Comparison of ENCODE assay signal across 8 mouse cellular contexts in the genomic region with DNA sequence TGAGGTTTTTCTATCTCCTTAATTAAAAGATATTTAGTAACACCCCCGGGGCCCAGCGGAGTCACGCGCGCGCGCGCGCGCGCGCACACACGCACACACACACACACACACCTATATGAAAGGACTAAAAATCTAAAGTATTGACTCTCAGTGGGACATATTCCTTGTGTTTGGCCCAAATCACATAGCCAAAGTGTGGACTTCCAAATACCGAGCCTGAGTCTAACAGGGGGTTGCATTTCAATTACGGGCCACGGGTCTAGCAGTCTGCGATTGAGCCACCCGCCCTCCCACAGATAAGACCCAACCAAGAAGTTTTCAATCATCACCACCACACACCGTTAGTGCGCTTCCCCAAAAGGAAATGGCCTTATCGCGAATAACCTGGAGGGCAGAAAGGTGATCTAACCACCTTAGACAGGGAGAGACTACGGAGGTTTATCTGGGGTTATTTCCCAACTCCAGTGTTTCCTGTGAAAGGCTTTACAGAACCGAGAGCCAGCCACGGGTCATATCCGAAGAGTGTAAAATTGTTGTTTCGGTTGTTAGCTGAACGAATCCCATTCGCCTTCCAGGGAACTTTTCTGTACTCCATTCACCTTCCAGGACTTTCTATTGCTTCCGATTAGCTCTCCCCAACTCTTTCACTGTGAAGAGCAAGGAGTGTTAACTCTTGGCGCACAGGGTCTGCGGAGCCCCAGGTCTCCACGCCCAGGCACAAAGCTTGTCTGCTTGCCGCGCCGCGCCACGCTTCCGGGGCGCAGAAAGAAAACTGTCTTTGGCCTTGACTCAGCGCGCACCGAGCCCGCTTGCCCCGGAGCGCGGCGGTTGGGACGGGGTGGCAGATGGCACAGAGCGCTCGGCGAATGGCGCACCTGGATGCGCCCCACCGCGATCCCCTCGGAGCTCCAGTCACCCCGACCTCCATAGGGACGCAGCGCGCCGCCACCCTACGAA. TPM values are rescaled to one million over a fixed set of nuclear protein-coding genes. Genes with fewer than 3 reads are reported as not detected.
DNase-seq lines count a peak whose midpoint lies in the region; ATAC-seq and TF ChIP-seq lines count a peak whose summit lies in the region.

No protein-coding gene starts in this region.

- no peak for DNase-seq in left cerebral cortex, adult 2 months (ENCODE audit: extremely low spot score in 1 of 2, low spot score in 2 of 2)
- DNase-seq in left cerebral cortex, postnatal 25 days (ENCODE audit: low spot score in 2 of 2), result no peak
- peak; percentile 51 for DNase-seq in adrenal gland, postnatal 14 days
- peak; percentile 35 for DNase-seq in forebrain, embryonic 14.5 days (ENCODE audit: low spot score)
- peak; percentile 79 for DNase-seq in intestine, embryonic 14.5 days (ENCODE audit: low spot score)
- DNase-seq in lung, postnatal 25 days (ENCODE audit: low spot score), result peak; percentile 40
- peak; percentile 27 to 41 for DNase-seq in spleen, adult 2 months (ENCODE audit: low read depth in 1 of 2, low spot score in 2 of 2)
- DNase-seq in retina, postnatal 1 day, result no peak

- H3K27ac ChIP-seq in left cerebral cortex, adult 2 months, result peak overlapping the region; percentile 19; the same call in 1 of the 2 replicates
- H3K27ac ChIP-seq in forebrain, embryonic 14.5 days (ENCODE audit: low read depth, low read length), result no peak overlapping the region
- H3K27ac ChIP-seq in intestine, embryonic 14.5 days (ENCODE audit: low read depth), result peak overlapping the region; percentile 27
- H3K27ac ChIP-seq in spleen, adult 2 months (ENCODE audit: insufficient read depth, low read length), result peak overlapping the region; percentile 64

- peak overlapping the region; percentile 59 for H3K9ac ChIP-seq in forebrain, embryonic 14.5 days (ENCODE audit: low read length)
- peak overlapping the region; percentile 66 for H3K9ac ChIP-seq in intestine, embryonic 14.5 days (ENCODE audit: low read length)

- H3K9me3 ChIP-seq in forebrain, embryonic 14.5 days (replicated peaks; ENCODE audit: control insufficient read depth, low read length), result no peaks in the 10 kb centered on the region
- H3K9me3 ChIP-seq in intestine, embryonic 14.5 days (ENCODE audit: control insufficient read depth, low read length), result no peaks in the 10 kb centered on the region

- no peak for TF ChIP-seq CTCF in left cerebral cortex, adult 2 months (IDR thresholded peaks at IDR 0.05)
- TF ChIP-seq CTCF in spleen, adult 2 months (IDR thresholded peaks at IDR 0.05; ENCODE audit: extremely low read depth, insufficient read depth, insufficient read length, insufficient replicate concordance), result no peak

- 8% methylated on average over 58 of the region's 63 CpGs for WGBS in forebrain, embryonic 14.5 days
- 8% methylated on average over 63 of the region's 63 CpGs for WGBS in intestine, embryonic 14.5 days
- 16% methylated on average over 63 of the region's 63 CpGs for WGBS in spleen, adult 2 months

- intact Hi-C loops in left cerebral cortex, adult 2 months (cut with DNase I), result no loop called here
- intact Hi-C loops in left cerebral cortex, postnatal 25 days (cut with DNase I), result no loop called here

- H3K4me2 ChIP-seq in forebrain, embryonic 14.5 days (ENCODE audit: low read length), result peak overlapping the region; percentile 95
- peak overlapping the region; percentile 91 for H3K4me2 ChIP-seq in intestine, embryonic 14.5 days (ENCODE audit: low read length)

- H3K4me3 ChIP-seq in left cerebral cortex, adult 2 months, result peak overlapping the region; percentile 55
- peak overlapping the region; percentile 54 for H3K4me3 ChIP-seq in forebrain, embryonic 14.5 days (ENCODE audit: low read depth, low read length)
- H3K4me3 ChIP-seq in intestine, embryonic 14.5 days (ENCODE audit: low read depth, low read length), result peak overlapping the region; percentile 70
- H3K4me3 ChIP-seq in spleen, adult 2 months (ENCODE audit: extremely low read depth, insufficient read depth, insufficient read length), result peak overlapping the region; percentile 79

- no peaks in the 10 kb centered on the region for H3K36me3 ChIP-seq in forebrain, embryonic 14.5 days (ENCODE audit: control insufficient read depth, insufficient read depth, low read length)
- H3K36me3 ChIP-seq in intestine, embryonic 14.5 days (ENCODE audit: control insufficient read depth, insufficient read depth, low read length), result no peaks in the 10 kb centered on the region
- H3K36me3 ChIP-seq in spleen, adult 2 months (ENCODE audit: control insufficient read depth, insufficient read depth, low read length), result no peaks in the 10 kb centered on the region

- peaks cover 10% of the 10 kb centered on the region; the same call in 1 of the 2 replicates for H3K27me3 ChIP-seq in forebrain, embryonic 14.5 days (replicated peaks; ENCODE audit: control insufficient read depth, insufficient read depth, low read length)
- H3K27me3 ChIP-seq in intestine, embryonic 14.5 days (replicated peaks; ENCODE audit: control insufficient read depth, insufficient read depth, low read length), result 0 out of 2 replicates have a peak, but pooled peaks cover 12% of the 10 kb centered on the region
- H3K27me3 ChIP-seq in spleen, adult 2 months (ENCODE audit: control insufficient read depth, insufficient read depth, low read length), result no peaks in the 10 kb centered on the region

- TF ChIP-seq POLR2A in spleen, adult 2 months (IDR thresholded peaks at IDR 0.05; ENCODE audit: low read depth, low read length), result no peak

- ATAC-seq in forebrain, embryonic 14.5 days, result peak; percentile 43
- ATAC-seq in intestine, embryonic 14.5 days (replicated peaks; ENCODE audit: low FRiP score, low TSS enrichment, low read depth), result peak; percentile 59

- H3K4me1 ChIP-seq in forebrain, embryonic 14.5 days (ENCODE audit: control insufficient read depth, insufficient read depth, low read length), result no peaks in the 10 kb centered on the region; the same call in 1 of the 2 replicates
- no peaks in the 10 kb centered on the region for H3K4me1 ChIP-seq in intestine, embryonic 14.5 days (replicated peaks; ENCODE audit: control insufficient read depth, insufficient read depth, low read length)
- H3K4me1 ChIP-seq in spleen, adult 2 months (ENCODE audit: control insufficient read depth, insufficient read depth, insufficient read length), result peaks cover 21% of the 10 kb centered on the region

RNA-seq across cellular contexts. Expression of a gene that starts 1.0 kb away (rescaled TPM):
- total RNA-seq in left cerebral cortex, adult 2 months (2021), result 10 to 100 TPM; 16.7 to 20.1 TPM
- 10 to 100 TPM; 15.0 to 15.8 TPM for total RNA-seq in left cerebral cortex, postnatal 25 days (2021)
- 48.1 and 49.2 TPM in 2 replicates for total RNA-seq in adrenal gland, postnatal 14 days (2021)
- 20.1 and 30.1 TPM in 2 replicates for polyA plus RNA-seq in forebrain, embryonic 14.5 days (2014; fragmentation: Nextera tagmentation; extraction: Ambion mirVana)
- polyA plus RNA-seq in intestine, embryonic 14.5 days (2014; fragmentation: Nextera tagmentation; extraction: Ambion mirVana), result 192 and 200 TPM in 2 replicates
- polyA plus RNA-seq in spleen, adult 2 months (2012; rRNA removed), result 41.4 and 43.7 TPM in 2 replicates

Comparison
In these comparisons a context has a peak if more than half of its experiments do, and no peak if none do; other contexts are left out.
1. DNase-seq: peak in adrenal gland, postnatal 14 days (single experiment), forebrain, embryonic 14.5 days (single experiment), intestine, embryonic 14.5 days (single experiment), lung, postnatal 25 days (single experiment) and spleen, adult 2 months (2 of 2); none in left cerebral cortex, adult 2 months (0 of 2), left cerebral cortex, postnatal 25 days (0 of 2) and retina, postnatal 1 day (single experiment).
2. Peak in every context shown above with its lines, with median percentiles within 50 percentile points of each other: H3K4me3 ChIP-seq.